Mouse (Mus musculus) MEL (cell line): Measurements from ENCODE around the gene Fam184b. TPM values are rescaled to one million over a fixed set of nuclear protein-coding genes. Genes with fewer than 3 reads are reported as not detected.
A peak's percentile ranks its signal among the peaks of the same experiment; 100 is the strongest.

Source experiments
- DNase-seq: peaks from one replicate; pipeline ENCODE4 v3.0.0; 2011; ENCODE audit warnings: low read depth, low spot score
- H3K27ac ChIP-seq: 2 replicates; pipeline ENCODE4 v1.5.1; 2012; ENCODE audit warnings: low read depth, mild to moderate bottlenecking, control low read depth, low read length, moderate library complexity; ENCODE audit not compliant: control insufficient read depth
- H3K27me3 ChIP-seq, 2 experiments: fragments of 150-350 bp in 1 of 2; sonication (generic) in 1 of 2; 2 replicates each; pipeline ENCODE4 v1.6.1; 2012; ENCODE audit warnings: low read length in 2 of 2, mild to moderate bottlenecking in 2 of 2, improper control_type of control experiment in 1 of 2, moderate library complexity in 1 of 2; ENCODE audit not compliant: insufficient read depth in 2 of 2, control insufficient read depth in 1 of 2
- H3K36me3 ChIP-seq, 2 experiments: 2 replicates each; pipeline ENCODE4 v1.6.1; 2012 to 2014; ENCODE audit warnings: low read length in 2 of 2, improper control_type of control experiment in 1 of 2, inconsistent platforms in 1 of 2, mild to moderate bottlenecking in 1 of 2; ENCODE audit not compliant: insufficient read depth in 2 of 2, control insufficient read depth in 1 of 2
- H3K4me1 ChIP-seq, 2 experiments: fragments of 150-350 bp in 1 of 2; sonication (generic) in 1 of 2; 2 replicates each; pipeline ENCODE4 v1.6.1; 2012; ENCODE audit warnings: low read length in 2 of 2, improper control_type of control experiment in 1 of 2, mild to moderate bottlenecking in 1 of 2; ENCODE audit not compliant: insufficient read depth in 2 of 2, control insufficient read depth in 1 of 2
- H3K4me3 ChIP-seq, 2 experiments: fragments of 150-350 bp in 1 of 2; sonication (generic) in 1 of 2; 2 replicates each; pipeline ENCODE4 v1.5.1; 2012; ENCODE audit warnings: low read depth in 2 of 2, low read length in 2 of 2, mild to moderate bottlenecking in 2 of 2, moderate library complexity in 2 of 2, control low read depth in 1 of 2, improper control_type of control experiment in 1 of 2; ENCODE audit not compliant: control insufficient read depth in 1 of 2, insufficient read depth in 1 of 2
- H3K79me2 ChIP-seq: 2 replicates; pipeline ENCODE4 v1.6.1; 2012; ENCODE audit warnings: mild to moderate bottlenecking, low read length, moderate library complexity; ENCODE audit not compliant: control insufficient read depth, poor library complexity, insufficient read depth
- H3K9ac ChIP-seq: 2 replicates; pipeline ENCODE4 v1.6.1; 2012; ENCODE audit warnings: low read depth, mild to moderate bottlenecking, control low read depth, low read length, moderate library complexity; ENCODE audit not compliant: control insufficient read depth, poor library complexity, severe bottlenecking
- H3K9me3 ChIP-seq: fragments of 150-350 bp; sonication (generic); replicated peaks from 2 replicates; pipeline ENCODE4 v1.6.1; 2012; ENCODE audit warnings: mild to moderate bottlenecking, low read length, improper control_type of control experiment, moderate library complexity; ENCODE audit not compliant: insufficient read depth
- CHD1 ChIP-seq: IDR thresholded peaks from 2 replicates; pipeline ENCODE4 v1.6.1; 2012; ENCODE audit warnings: low read depth, mild to moderate bottlenecking, inconsistent platforms, low read length, improper control_type of control experiment
- CTCF ChIP-seq, 3 experiments: IDR thresholded peaks in 2 of 3; conservative IDR thresholded peaks in 1 of 3; 2 replicates each; pipeline ENCODE4 v1.5.1; 2011 to 2012; ENCODE audit warnings: low read length in 3 of 3, low read depth in 2 of 3, mild to moderate bottlenecking in 2 of 3, improper control_type of control experiment in 1 of 3, inconsistent platforms in 1 of 3, mixed read lengths in 1 of 3, moderate library complexity in 1 of 3; ENCODE audit not compliant: control insufficient read depth in 1 of 3, insufficient read depth in 1 of 3, poor library complexity in 1 of 3, severe bottlenecking in 1 of 3
- ELF1 ChIP-seq: IDR thresholded peaks from 2 replicates; pipeline ENCODE4 v1.6.1; 2014; ENCODE audit warnings: low read depth, mild to moderate bottlenecking, inconsistent platforms, low read length, improper control_type of control experiment, moderate library complexity
- ETS1 ChIP-seq: IDR thresholded peaks from 2 replicates; pipeline ENCODE4 v1.6.1; 2012; ENCODE audit warnings: low read depth, mild to moderate bottlenecking, inconsistent platforms, low read length, improper control_type of control experiment, moderate library complexity
- GABPA ChIP-seq: IDR thresholded peaks from 2 replicates; pipeline ENCODE4 v1.6.1; 2012; ENCODE audit warnings: low read depth, mild to moderate bottlenecking, inconsistent platforms, low read length, improper control_type of control experiment, moderate library complexity
- MAFK ChIP-seq: IDR thresholded peaks from 2 replicates; pipeline ENCODE4 v1.6.1; 2011; ENCODE audit warnings: low read depth, mild to moderate bottlenecking, low read length, improper control_type of control experiment, borderline replicate concordance
- MAX ChIP-seq: IDR thresholded peaks from 2 replicates; pipeline ENCODE4 v1.6.1; 2011; ENCODE audit warnings: low read length, improper control_type of control experiment
- MEF2A ChIP-seq: IDR thresholded peaks from 2 replicates; pipeline ENCODE4 v1.6.1; 2014; ENCODE audit warnings: low read depth, mild to moderate bottlenecking, inconsistent platforms, low read length, improper control_type of control experiment; ENCODE audit not compliant: poor library complexity, insufficient replicate concordance, severe bottlenecking; ENCODE audit errors: extremely low read depth
- MXI1 ChIP-seq: IDR thresholded peaks from 2 replicates; pipeline ENCODE4 v1.6.1; 2011; ENCODE audit warnings: mild to moderate bottlenecking, low read depth, low read length, improper control_type of control experiment
- MYB ChIP-seq: IDR thresholded peaks from 2 replicates; pipeline ENCODE4 v1.6.1; 2011; ENCODE audit warnings: mild to moderate bottlenecking, low read depth, low read length, improper control_type of control experiment
- MYC ChIP-seq: IDR thresholded peaks from 2 replicates; pipeline ENCODE4 v1.6.1; 2011; ENCODE audit warnings: low read depth, mild to moderate bottlenecking, low read length, improper control_type of control experiment, moderate library complexity
- NELFE ChIP-seq: IDR thresholded peaks from 2 replicates; pipeline ENCODE4 v1.6.1; 2011; ENCODE audit warnings: low read depth, low read length, improper control_type of control experiment
- NRF1 ChIP-seq: IDR thresholded peaks from 2 replicates; pipeline ENCODE4 v1.6.1; 2014; ENCODE audit warnings: low read depth, mild to moderate bottlenecking, inconsistent platforms, low read length, improper control_type of control experiment, moderate library complexity; ENCODE audit not compliant: poor library complexity, insufficient read depth, severe bottlenecking
- RAD21 ChIP-seq: IDR thresholded peaks from 2 replicates; pipeline ENCODE4 v1.6.1; 2011; ENCODE audit warnings: mild to moderate bottlenecking, low read depth, low read length, improper control_type of control experiment
- RCOR1 ChIP-seq: IDR thresholded peaks from 2 replicates; pipeline ENCODE4 v1.6.1; 2012; ENCODE audit warnings: low read depth, mild to moderate bottlenecking, inconsistent platforms, low read length, improper control_type of control experiment
- SIN3A ChIP-seq: IDR thresholded peaks from 2 replicates; pipeline ENCODE4 v1.6.1; 2012; ENCODE audit warnings: low read length, improper control_type of control experiment, inconsistent platforms
- SMC3 ChIP-seq: IDR thresholded peaks from 2 replicates; pipeline ENCODE4 v1.6.1; 2011; ENCODE audit warnings: low read depth, low read length, improper control_type of control experiment
- TAL1 ChIP-seq: IDR thresholded peaks from 2 replicates; pipeline ENCODE4 v1.6.1; 2012; ENCODE audit warnings: mild to moderate bottlenecking, inconsistent platforms, low read length, moderate library complexity, mixed read lengths
- TCF12 ChIP-seq: IDR thresholded peaks from 2 replicates; pipeline ENCODE4 v1.6.1; 2014; ENCODE audit warnings: low read depth, mild to moderate bottlenecking, inconsistent platforms, low read length, improper control_type of control experiment, moderate library complexity
- USF1 ChIP-seq: IDR thresholded peaks from 2 replicates; pipeline ENCODE4 v1.6.1; 2014; ENCODE audit warnings: low read depth, mild to moderate bottlenecking, inconsistent platforms, low read length, improper control_type of control experiment, moderate library complexity
- USF2 ChIP-seq, 2 experiments: IDR thresholded peaks; 2 replicates each; pipeline ENCODE4 v1.6.1; 2011 to 2012; ENCODE audit warnings: improper control_type of control experiment in 2 of 2, low read length in 2 of 2, borderline replicate concordance in 1 of 2, inconsistent platforms in 1 of 2, low read depth in 1 of 2, mild to moderate bottlenecking in 1 of 2; ENCODE audit not compliant: insufficient read depth in 1 of 2
- ZKSCAN1 ChIP-seq: IDR thresholded peaks from 2 replicates; pipeline ENCODE4 v1.6.1; 2012; ENCODE audit warnings: low read depth, mild to moderate bottlenecking, inconsistent platforms, low read length, improper control_type of control experiment, moderate library complexity
- polyA plus RNA-seq, 2 experiments: library from polyadenylated mRNA; stranded (reverse) in 1 of 2; unstranded in 1 of 2; fragments of >175 nt in 1 of 2; fragments of >200 nt in 1 of 2; gene quantifications; 2 replicates each; pipeline versions ENCODE4 v1.2.1 to v1.2.4; 2012; ENCODE audit warnings: low replicate concordance in 2 of 2, low read depth in 1 of 2; ENCODE audit not compliant: insufficient read length in 2 of 2, insufficient read depth in 1 of 2, missing spikeins in 1 of 2
- total RNA-seq: library from RNA; depleted of rRNA; stranded (reverse); fragments of 300-350 nt; gene quantifications from 2 replicates; pipeline ENCODE4 v1.2.3, GENCODE M21; 2012

Gene Fam184b
- total and polyA plus RNA-seq, 3 experiments, result under 0.01 to 0.06 TPM; not detected in 1

DNA sequence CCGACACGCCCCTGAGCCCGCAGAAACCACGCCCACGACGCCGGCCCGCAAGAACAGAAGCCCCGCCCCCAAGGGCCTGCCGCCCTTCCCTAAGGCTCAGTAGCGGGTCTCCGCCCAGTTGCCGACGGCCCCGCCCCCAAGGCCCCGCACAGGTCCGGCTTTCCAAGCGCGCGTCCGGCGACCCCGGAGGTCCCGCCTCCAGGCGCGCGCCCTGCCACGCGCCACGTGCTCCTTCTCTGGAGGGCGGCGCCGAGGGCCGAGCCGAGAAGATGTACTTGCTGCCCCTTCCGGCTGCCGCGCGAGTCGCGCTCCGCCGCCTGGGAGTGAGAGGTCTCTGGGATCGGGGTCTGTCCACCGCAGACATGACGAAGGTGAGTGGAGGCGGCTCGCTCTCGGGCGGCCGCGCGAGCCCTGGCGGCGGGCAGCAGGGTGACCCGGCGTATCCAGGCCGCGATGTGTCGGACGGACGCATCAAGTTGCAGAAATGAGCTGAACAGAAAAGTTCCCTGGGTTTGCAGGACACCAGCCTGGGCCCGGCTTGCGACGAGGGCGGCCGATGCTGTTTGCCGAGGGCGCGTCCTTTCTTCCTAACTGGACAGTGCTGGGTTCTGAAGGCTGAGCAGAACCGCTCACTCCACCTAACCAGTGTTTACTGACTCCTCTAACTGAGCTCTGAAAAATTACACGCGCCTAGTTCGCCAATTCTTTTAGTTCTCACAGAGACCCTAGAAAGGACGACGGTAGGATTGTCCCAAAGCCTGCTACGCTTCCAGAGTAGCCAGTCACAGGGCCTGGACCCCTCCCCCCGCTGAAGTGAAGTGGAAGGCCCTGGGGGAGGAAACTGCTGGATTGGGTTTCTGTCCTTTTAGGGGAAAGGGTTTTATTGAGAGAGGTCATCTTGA lies 146.0 kb downstream of the Fam184b start, which contains the start of gene Lap3 (continued):
- no peak for TF ChIP-seq RAD21
- TF ChIP-seq USF2 (IDR thresholded peaks at IDR 0.05; ENCODE audit: borderline replicate concordance in 1 of 2, insufficient read depth in 1 of 2, low read depth in 1 of 2, low read length in 2 of 2), result peak in 1 of 2 experiments; percentile 33; a peak in 1 of 4 replicates
- TF ChIP-seq ELF1, result no peak
- TF ChIP-seq MAFK, result no peak
- no peak for TF ChIP-seq ETS1
- TF ChIP-seq NRF1, result no peak
- no peak for TF ChIP-seq MYB
- TF ChIP-seq RCOR1, result no peak
- TF ChIP-seq TAL1, result no peak
- peak; percentile 97 for TF ChIP-seq MAX
- 0 out of 6 replicates have a peak, but pooled peaks of 1 of the 3 experiments have one; percentile 5 for TF ChIP-seq CTCF (IDR thresholded peaks at IDR 0.05 in 2 of 3, conservative IDR thresholded peaks at IDR 0.05 in 1 of 3; ENCODE audit: control insufficient read depth in 1 of 3, insufficient read depth in 1 of 3, low read depth in 2 of 3, low read length in 3 of 3, poor library complexity in 1 of 3, severe bottlenecking in 1 of 3)
- TF ChIP-seq CHD1, result no peak
- TF ChIP-seq MEF2A, result no peak
- peak; percentile 92 for TF ChIP-seq USF1
- peak; percentile 57 for TF ChIP-seq NELFE
- peak; percentile 93; the same call in 1 of the 2 replicates for TF ChIP-seq SIN3A
- no peak for TF ChIP-seq ZKSCAN1
- TF ChIP-seq MXI1, result peak; percentile 99
- TF ChIP-seq TCF12, result no peak
- no peak for TF ChIP-seq SMC3
- TF ChIP-seq, all 39 proteins: peak for 15

- peaks cover 26% of the 10 kb centered on the region for H3K79me2 ChIP-seq
- DNase-seq, result no peak
- H3K27me3 ChIP-seq, result peaks cover 2 to 22% of the 10 kb centered on the region in 2 experiments; a peak in 3 of 4 replicates
- TF ChIP-seq ZKSCAN1 (no peak), ETS1 (no peak), NRF1 (no peak), MYC (no peak), CHD1 (no peak), GABPA (no peak)
- H3K9ac ChIP-seq, result no peak overlapping the region
- H3K27ac ChIP-seq, result no peak overlapping the region
- peak overlapping the region in 1 of 2 experiments; percentile 21; a peak in 1 of 4 replicates for H3K4me3 ChIP-seq
- peaks cover 7 to 20% of the 10 kb centered on the region in 2 experiments for H3K4me1 ChIP-seq
- peaks cover 0 to 29% of the 10 kb centered on the region in 2 experiments; a peak in 2 of 4 replicates for H3K36me3 ChIP-seq
- no peaks in the 10 kb centered on the region for H3K9me3 ChIP-seq
Observed at GRCm38 (mm10) chr5:45491776-45492175, 147.6 kb downstream of the Fam184b start.
